Mouse (Mus musculus) heart, embryonic 10.5 days (tissue): Measurements from ENCODE around the gene Cstf2t. TPM values are rescaled to one million over a fixed set of nuclear protein-coding genes. Genes with fewer than 3 reads are reported as not detected.

ENCODE experiments used
- DNase-seq: peaks from one replicate; pipeline ENCODE4 v3.0.0-alpha.2; 2017; ENCODE audit warnings: low spot score
- H3K27ac ChIP-seq: fragments of 300-500 bp; sonication (generic); 2 replicates; pipeline ENCODE4 v1.5.1; 2016; ENCODE audit warnings: mild to moderate bottlenecking
- H3K27me3 ChIP-seq: fragments of 300-500 bp; sonication (generic); 2 replicates; pipeline ENCODE4 v1.6.1; 2016; ENCODE audit warnings: mild to moderate bottlenecking; ENCODE audit not compliant: poor library complexity, insufficient read depth, severe bottlenecking
- H3K36me3 ChIP-seq: fragments of 300-500 bp; sonication (generic); 2 replicates; pipeline ENCODE4 v1.6.1; 2016; ENCODE audit warnings: mild to moderate bottlenecking, moderate library complexity
- H3K4me1 ChIP-seq: fragments of 300-500 bp; sonication (generic); 2 replicates; pipeline ENCODE4 v1.6.1; 2016; ENCODE audit warnings: mild to moderate bottlenecking
- H3K4me3 ChIP-seq: fragments of 300-500 bp; sonication (generic); 2 replicates; pipeline ENCODE4 v1.5.1; 2016; ENCODE audit warnings: mild to moderate bottlenecking, moderate library complexity
- H3K9me3 ChIP-seq: fragments of 300-500 bp; sonication (generic); 2 replicates; pipeline ENCODE4 v1.6.1; 2016; ENCODE audit warnings: mild to moderate bottlenecking, moderate library complexity
- WGBS: fragments of 180-500 bp; shearing (Covaris S2); methylation state at CpG from one replicate; pipeline ENCODE4 v1.1.7; 2016; 5-methylcytosine and 5-hydroxymethylcytosine counted together
- polyA plus RNA-seq: library from polyadenylated mRNA; unstranded; fragments of >200 nt; fragmentation: Nextera tagmentation; extraction: Ambion mirVana; gene quantifications from 2 replicates; pipeline ENCODE4 v1.2.1, GENCODE M21; 2016

Gene Cstf2t
- polyA plus RNA-seq, 1 experiment from 2014 or later: 42.8 TPM

GRCm38 (mm10) chr19:31097857-31098256 is 15.2 kb downstream of the Cstf2t start:
- 57% methylated on average over 3 of the region's 3 CpGs for WGBS
- H3K9me3 ChIP-seq: no peaks in the 10 kb centered on the region
- H3K4me3 ChIP-seq: no peak overlapping the region
- H3K4me1 ChIP-seq: peaks cover 5% of the 10 kb centered on the region; the same call in 1 of the 2 replicates
- no peak for DNase-seq
- H3K27ac ChIP-seq: no peak overlapping the region
- H3K27me3 ChIP-seq: no peaks in the 10 kb centered on the region
- H3K36me3 ChIP-seq: no peaks in the 10 kb centered on the region

- Histone ChIP-seq H3K4me3 (no peak overlapping the region), H3K27ac (no peak overlapping the region), H3K4me1 (peaks cover 5% of the 10 kb centered on the region; the same call in 1 of the 2 replicates), H3K36me3 (no peaks in the 10 kb centered on the region), H3K27me3 (no peaks in the 10 kb centered on the region), H3K9me3 (no peaks in the 10 kb centered on the region)
- no peak for DNase-seq
- 33% methylated on average over 3 of the region's 3 CpGs for WGBS
Observed at GRCm38 (mm10) chr19:31099369-31099768, 16.7 kb downstream of the Cstf2t start.

- peaks cover 20% of the 10 kb centered on the region for H3K4me1 ChIP-seq
- no peak overlapping the region for H3K27ac ChIP-seq
- 67% methylated on average over 6 of the region's 6 CpGs for WGBS
- DNase-seq: no peak
- H3K27me3 ChIP-seq: no peaks in the 10 kb centered on the region
- H3K36me3 ChIP-seq: no peaks in the 10 kb centered on the region
- no peak overlapping the region for H3K4me3 ChIP-seq
- H3K9me3 ChIP-seq: no peaks in the 10 kb centered on the region
Observed at GRCm38 (mm10) chr19:31104764-31105163, 22.1 kb downstream of the Cstf2t start.

GRCm38 (mm10) chr19:31106036-31106435 is 23.4 kb downstream of the Cstf2t start:
- Histone ChIP-seq H3K27ac (no peak overlapping the region), H3K4me1 (peaks cover 20% of the 10 kb centered on the region), H3K36me3 (no peaks in the 10 kb centered on the region), H3K4me3 (no peak overlapping the region), H3K27me3 (no peaks in the 10 kb centered on the region), H3K9me3 (no peaks in the 10 kb centered on the region)
- WGBS: 41% methylated on average over 3 of the region's 3 CpGs
- no peak for DNase-seq

- H3K4me3 ChIP-seq: no peak overlapping the region
- no peaks in the 10 kb centered on the region for H3K9me3 ChIP-seq
- 0 out of 2 replicates have a peak overlapping the region, but pooled peaks have one; percentile 22 for H3K27ac ChIP-seq
- DNase-seq: no peak
- H3K4me1 ChIP-seq: peaks cover 20% of the 10 kb centered on the region
- no peaks in the 10 kb centered on the region for H3K36me3 ChIP-seq
- H3K27me3 ChIP-seq: no peaks in the 10 kb centered on the region
- 15% methylated on average over 9 of the region's 9 CpGs for WGBS
Observed at GRCm38 (mm10) chr19:31106835-31107554, 24.4 kb downstream of the Cstf2t start.

GRCm38 (mm10) chr19:31114690-31115089 is 32.1 kb downstream of the Cstf2t start:
- Histone ChIP-seq H3K4me1 (no peaks in the 10 kb centered on the region), H3K27me3 (no peaks in the 10 kb centered on the region), H3K36me3 (no peaks in the 10 kb centered on the region), H3K4me3 (no peak overlapping the region), H3K27ac (no peak overlapping the region), H3K9me3 (no peaks in the 10 kb centered on the region)
- WGBS: 72% methylated on average over 4 of the region's 4 CpGs
- no peak for DNase-seq

- 88% methylated on average over 3 of the region's 3 CpGs for WGBS
- Histone ChIP-seq H3K27ac (no peak overlapping the region), H3K27me3 (no peaks in the 10 kb centered on the region), H3K4me1 (no peaks in the 10 kb centered on the region), H3K9me3 (no peaks in the 10 kb centered on the region), H3K4me3 (no peak overlapping the region), H3K36me3 (no peaks in the 10 kb centered on the region)
- no peak for DNase-seq
Observed at GRCm38 (mm10) chr19:31124628-31125027, 42.0 kb downstream of the Cstf2t start.

GRCm38 (mm10) chr19:31132614-31133013 is 50.0 kb downstream of the Cstf2t start:
- Histone ChIP-seq H3K27me3 (no peaks in the 10 kb centered on the region), H3K9me3 (no peaks in the 10 kb centered on the region), H3K27ac (no peak overlapping the region), H3K4me3 (no peak overlapping the region), H3K4me1 (no peaks in the 10 kb centered on the region), H3K36me3 (no peaks in the 10 kb centered on the region)
- 81% methylated on average over 8 of the region's 8 CpGs for WGBS
- DNase-seq: no peak

- H3K9me3 ChIP-seq: no peaks in the 10 kb centered on the region
- H3K36me3 ChIP-seq: no peaks in the 10 kb centered on the region
- DNase-seq: no peak
- WGBS: 39% methylated on average over 2 of the region's 2 CpGs
- H3K4me1 ChIP-seq: no peaks in the 10 kb centered on the region
- H3K4me3 ChIP-seq: no peak overlapping the region
- H3K27ac ChIP-seq: no peak overlapping the region
- no peaks in the 10 kb centered on the region for H3K27me3 ChIP-seq
Observed at GRCm38 (mm10) chr19:31136316-31136715, 53.7 kb downstream of the Cstf2t start.
